Mouse (Mus musculus) brain, embryonic 14.5 days (tissue): Measurements from ENCODE around the gene Apoa4. TPM values are rescaled to one million over a fixed set of nuclear protein-coding genes. Genes with fewer than 3 reads are reported as not detected.

Experiments
- DNase-seq: peaks from one replicate; pipeline ENCODE4 v3.0.0-alpha.2; 2011; ENCODE audit warnings: low read depth
- CTCF ChIP-seq: fragments of 200-500 bp; IDR thresholded peaks from 2 replicates; pipeline ENCODE4 v1.5.1; 2012; ENCODE audit warnings: inconsistent platforms, mild to moderate bottlenecking, moderate library complexity, borderline replicate concordance; ENCODE audit not compliant: insufficient read depth, insufficient read length; ENCODE audit errors: extremely low read depth
- POLR2A ChIP-seq: fragments of 200-500 bp; IDR thresholded peaks from 2 replicates; pipeline ENCODE4 v1.6.1; 2012; ENCODE audit warnings: mild to moderate bottlenecking, inconsistent platforms, borderline replicate concordance; ENCODE audit not compliant: poor library complexity, insufficient read depth, insufficient read length, severe bottlenecking; ENCODE audit errors: extremely low read depth
- polyA plus RNA-seq: library from polyadenylated mRNA; depleted of rRNA; stranded (reverse); fragments of >200 nt; gene quantifications from 2 replicates; pipeline ENCODE4 v1.2.3, GENCODE M21; 2012

Gene Apoa4
- polyA plus RNA-seq, 1 experiment = 0.26 TPM

GRCm38 (mm10) chr9:46208401-46208974, 32.0 kb upstream of the Apoa4 start:
- no peak for TF ChIP-seq POLR2A
- no peak for TF ChIP-seq CTCF

GRCm38 (mm10) chr9:46210473-46210872, 30.0 kb upstream of the Apoa4 start:
- TF ChIP-seq CTCF = no peak
- TF ChIP-seq POLR2A = no peak

More at GRCm38 (mm10) chr9:46208401-46208974, 32.0 kb upstream of the Apoa4 start:
- no peak for DNase-seq

GRCm38 (mm10) chr9:46214276-46214675, 26.2 kb upstream of the Apoa4 start:
- no peak for DNase-seq
- no peak for TF ChIP-seq POLR2A
- no peak for TF ChIP-seq CTCF

More at GRCm38 (mm10) chr9:46210473-46210872, 30.0 kb upstream of the Apoa4 start:
- DNase-seq = no peak

- no peak for DNase-seq
- TF ChIP-seq CTCF (no peak), POLR2A (no peak)
Observed at GRCm38 (mm10) chr9:46214946-46215337, 25.6 kb upstream of the Apoa4 start.

GRCm38 (mm10) chr9:46215338-46216322, 24.9 kb upstream of the Apoa4 start:
- no peak for DNase-seq
- TF ChIP-seq CTCF = no peak
- TF ChIP-seq POLR2A = no peak

- no peak for TF ChIP-seq CTCF
- TF ChIP-seq POLR2A = no peak
- DNase-seq = no peak
Observed at GRCm38 (mm10) chr9:46216744-46217470, 23.6 kb upstream of the Apoa4 start.

GRCm38 (mm10) chr9:46218176-46218575, 22.3 kb upstream of the Apoa4 start:
- TF ChIP-seq POLR2A = no peak
- DNase-seq = no peak

- no peak for DNase-seq
- TF ChIP-seq POLR2A = no peak
- no peak for TF ChIP-seq CTCF
Observed at GRCm38 (mm10) chr9:46223090-46223489, 17.4 kb upstream of the Apoa4 start.

GRCm38 (mm10) chr9:46224101-46224500, 16.4 kb upstream of the Apoa4 start:
- no peak for TF ChIP-seq CTCF
- TF ChIP-seq POLR2A = no peak
- DNase-seq = no peak

- TF ChIP-seq CTCF = no peak
- TF ChIP-seq POLR2A = no peak
- no peak for DNase-seq
Observed at GRCm38 (mm10) chr9:46224945-46225660, 15.4 kb upstream of the Apoa4 start.
